In genomic region chr17:35515911-35516640, GRCm38 (mm10) we compare ENCODE assay signal across 8 mouse cellular contexts. TPM values are rescaled to one million over a fixed set of nuclear protein-coding genes. Genes with fewer than 3 reads are reported as not detected.
A peak's percentile ranks its signal among the peaks of the same experiment; 100 is the strongest.
DNase-seq lines count a peak whose midpoint lies in the region; ATAC-seq and TF ChIP-seq lines count a peak whose summit lies in the region.

No protein-coding gene starts in this region.

- H3K27me3 ChIP-seq in neural tube, embryonic 11.5 days (ENCODE audit: control insufficient read depth, insufficient read depth, low read length): no peaks in the 10 kb centered on the region
- peaks cover 6% of the 10 kb centered on the region; the same call in 1 of the 2 replicates for H3K27me3 ChIP-seq in hindbrain, embryonic 10.5 days (ENCODE audit: insufficient read depth, poor library complexity, severe bottlenecking)
- H3K27me3 ChIP-seq in limb, embryonic 15.5 days: no peaks in the 10 kb centered on the region
- no peaks in the 10 kb centered on the region for H3K27me3 ChIP-seq in midbrain, postnatal 0 days (ENCODE audit: insufficient read depth, low read length)

- 6% methylated on average over 25 of the region's 25 CpGs for WGBS in neural tube, embryonic 11.5 days
- 7% methylated on average over 25 of the region's 25 CpGs for WGBS in hindbrain, embryonic 10.5 days
- 5% methylated on average over 25 of the region's 25 CpGs for WGBS in limb, embryonic 15.5 days
- WGBS in midbrain, postnatal 0 days: 8% methylated on average over 25 of the region's 25 CpGs

- TF ChIP-seq POLR2A in cortical plate, adult 2 months (IDR thresholded peaks at IDR 0.05; ENCODE audit: extremely low read depth, insufficient read depth, low read length): no peak

- peak overlapping the region; percentile 56 for H3K4me3 ChIP-seq in neural tube, embryonic 11.5 days (ENCODE audit: low read depth, low read length)
- peak overlapping the region; percentile 52 for H3K4me3 ChIP-seq in cortical plate, adult 2 months (ENCODE audit: insufficient read depth, low read length)
- peak overlapping the region; percentile 71 for H3K4me3 ChIP-seq in hindbrain, embryonic 10.5 days
- peak overlapping the region; percentile 65 for H3K4me3 ChIP-seq in limb, embryonic 15.5 days
- H3K4me3 ChIP-seq in midbrain, postnatal 0 days (ENCODE audit: low read depth, low read length): peak overlapping the region; percentile 53

- peaks cover 6% of the 10 kb centered on the region for H3K4me1 ChIP-seq in neural tube, embryonic 11.5 days (ENCODE audit: control insufficient read depth, insufficient read depth, low read length)
- no peaks in the 10 kb centered on the region for H3K4me1 ChIP-seq in cortical plate, adult 2 months (ENCODE audit: control insufficient read depth, insufficient read depth, low read length)
- H3K4me1 ChIP-seq in hindbrain, embryonic 10.5 days (replicated peaks): peaks cover 42% of the 10 kb centered on the region
- peaks cover 38% of the 10 kb centered on the region for H3K4me1 ChIP-seq in limb, embryonic 15.5 days
- no peaks in the 10 kb centered on the region; the same call in 1 of the 2 replicates for H3K4me1 ChIP-seq in midbrain, postnatal 0 days (ENCODE audit: insufficient read depth, low read length)

- no peaks in the 10 kb centered on the region for H3K9me3 ChIP-seq in neural tube, embryonic 11.5 days (ENCODE audit: control insufficient read depth, low read length)
- H3K9me3 ChIP-seq in hindbrain, embryonic 10.5 days: no peaks in the 10 kb centered on the region
- H3K9me3 ChIP-seq in limb, embryonic 15.5 days: no peaks in the 10 kb centered on the region
- no peaks in the 10 kb centered on the region for H3K9me3 ChIP-seq in midbrain, postnatal 0 days (ENCODE audit: low read length)

- no peak for ATAC-seq in neural tube, embryonic 11.5 days (ENCODE audit: insufficient read depth, low FRiP score, low TSS enrichment)
- no peak for ATAC-seq in limb, embryonic 15.5 days (ENCODE audit: insufficient number of reproducible peaks, low FRiP score, low TSS enrichment, low read depth)
- ATAC-seq in midbrain, postnatal 0 days (ENCODE audit: low FRiP score): peak; percentile 58
- ATAC-seq in monocyte, adult 5-6 weeks (replicated peaks; ENCODE audit: insufficient number of reproducible peaks, low FRiP score, low TSS enrichment, poor library complexity, severe bottlenecking): no peak

- H3K4me2 ChIP-seq in neural tube, embryonic 11.5 days (ENCODE audit: low read depth): peak overlapping the region; percentile 72
- H3K4me2 ChIP-seq in limb, embryonic 15.5 days: peak overlapping the region; percentile 85
- H3K4me2 ChIP-seq in midbrain, postnatal 0 days (ENCODE audit: low read depth, low read length, poor library complexity, severe bottlenecking): peak overlapping the region; percentile 97

- H3K9ac ChIP-seq in neural tube, embryonic 11.5 days (ENCODE audit: low read length): peak overlapping the region; percentile 54
- peak overlapping the region; percentile 52 for H3K9ac ChIP-seq in limb, embryonic 15.5 days
- H3K9ac ChIP-seq in midbrain, postnatal 0 days (replicated peaks; ENCODE audit: low read length, poor library complexity, severe bottlenecking): peak overlapping the region; percentile 36; the same call in 1 of the 2 replicates

- DNase-seq in neural tube, embryonic 11.5 days (ENCODE audit: low spot score): peak; percentile 47
- no peak for DNase-seq in neural tube, embryonic 10.5 days (ENCODE audit: extremely low spot score, low spot score)
- DNase-seq in hindbrain, embryonic 10.5 days (ENCODE audit: low spot score): peak; percentile 53
- peak; percentile 27 for DNase-seq in midbrain, postnatal 0 days (ENCODE audit: low spot score)
- DNase-seq in spleen, postnatal 14 days (ENCODE audit: low spot score in 2 of 2): no peak

- TF ChIP-seq CTCF in cortical plate, adult 2 months (IDR thresholded peaks at IDR 0.05; ENCODE audit: extremely low read depth, insufficient read depth, low read length): no peak
- TF ChIP-seq CTCF in midbrain, postnatal 0 days (IDR thresholded peaks at IDR 0.05): no peak

- no peak overlapping the region for H3K27ac ChIP-seq in neural tube, embryonic 11.5 days (ENCODE audit: low read depth, low read length)
- H3K27ac ChIP-seq in cortical plate, adult 2 months (ENCODE audit: insufficient read depth, low read length): no peak overlapping the region
- H3K27ac ChIP-seq in hindbrain, embryonic 10.5 days: peak overlapping the region; percentile 88
- H3K27ac ChIP-seq in limb, embryonic 15.5 days: peak overlapping the region; percentile 43
- no peak overlapping the region for H3K27ac ChIP-seq in midbrain, postnatal 0 days (ENCODE audit: low read depth, low read length)

- H3K36me3 ChIP-seq in neural tube, embryonic 11.5 days (ENCODE audit: control insufficient read depth, insufficient read depth, low read length): no peaks in the 10 kb centered on the region
- H3K36me3 ChIP-seq in hindbrain, embryonic 10.5 days: peaks cover 26% of the 10 kb centered on the region
- peaks cover 21% of the 10 kb centered on the region for H3K36me3 ChIP-seq in limb, embryonic 15.5 days
- no peaks in the 10 kb centered on the region for H3K36me3 ChIP-seq in midbrain, postnatal 0 days (ENCODE audit: insufficient read depth, low read length)

RNA-seq across cellular contexts. Expression of gene Tcf19, which starts 0.5 kb away (rescaled TPM):
- 46.8 and 54.8 TPM in 2 replicates for polyA plus RNA-seq in neural tube, embryonic 11.5 days (2014; fragmentation: Nextera tagmentation; extraction: Ambion mirVana)
- polyA plus RNA-seq in cortical plate, adult 2 months (2012; rRNA removed): 10.3 and 11.9 TPM in 2 replicates
- polyA plus RNA-seq in hindbrain, embryonic 10.5 days (2016; fragmentation: Nextera tagmentation; extraction: Ambion mirVana): 54.5 and 57.0 TPM in 2 replicates
- 88.0 and 97.6 TPM in 2 replicates for polyA plus RNA-seq in limb, embryonic 15.5 days (2015; fragmentation: Nextera tagmentation; extraction: Ambion mirVana)
- total RNA-seq in midbrain, postnatal 0 days (2014; rRNA removed): 9.2 and 10.3 TPM in 2 replicates
- 4.5 and 4.7 TPM in 2 replicates for polyA plus RNA-seq in midbrain, postnatal 0 days (2015; fragmentation: Nextera tagmentation; extraction: Ambion mirVana)
- 0.29 to 3.3 TPM (median 2.4 TPM) in 3 replicates for total RNA-seq in monocyte, adult 5-6 weeks (2017)

RNA-seq across cellular contexts. Expression of gene Cchcr1, which starts 0.8 kb away (rescaled TPM):
- 9.4 and 10.3 TPM in 2 replicates for polyA plus RNA-seq in neural tube, embryonic 11.5 days (2014; fragmentation: Nextera tagmentation; extraction: Ambion mirVana)
- polyA plus RNA-seq in cortical plate, adult 2 months (2012; rRNA removed): 14.2 and 14.5 TPM in 2 replicates
- polyA plus RNA-seq in hindbrain, embryonic 10.5 days (2016; fragmentation: Nextera tagmentation; extraction: Ambion mirVana): 19.6 and 25.4 TPM in 2 replicates
- polyA plus RNA-seq in limb, embryonic 15.5 days (2015; fragmentation: Nextera tagmentation; extraction: Ambion mirVana): 18.0 and 18.1 TPM in 2 replicates
- total RNA-seq in midbrain, postnatal 0 days (2014; rRNA removed): 3.5 and 4.0 TPM in 2 replicates
- 1.9 and 2.1 TPM in 2 replicates for polyA plus RNA-seq in midbrain, postnatal 0 days (2015; fragmentation: Nextera tagmentation; extraction: Ambion mirVana)
- total RNA-seq in monocyte, adult 5-6 weeks (2017): 1.7 to 6.7 TPM (median 2.5 TPM) in 3 replicates

RNA-seq across cellular contexts. Expression of gene Pou5f1, which starts 10.3 kb away (rescaled TPM):
- polyA plus RNA-seq in neural tube, embryonic 11.5 days (2014; fragmentation: Nextera tagmentation; extraction: Ambion mirVana): not detected in 2 replicates
- polyA plus RNA-seq in cortical plate, adult 2 months (2012; rRNA removed): not detected in 2 replicates
- polyA plus RNA-seq in hindbrain, embryonic 10.5 days (2016; fragmentation: Nextera tagmentation; extraction: Ambion mirVana): not detected in 2 replicates
- not detected in 2 replicates for polyA plus RNA-seq in limb, embryonic 15.5 days (2015; fragmentation: Nextera tagmentation; extraction: Ambion mirVana)
- not detected in 2 replicates for total RNA-seq in midbrain, postnatal 0 days (2014; rRNA removed)
- not detected in 2 replicates for polyA plus RNA-seq in midbrain, postnatal 0 days (2015; fragmentation: Nextera tagmentation; extraction: Ambion mirVana)
- 0.58 TPM in 1 of 3 replicates, not detected in the others for total RNA-seq in monocyte, adult 5-6 weeks (2017)

RNA-seq across cellular contexts. Expression of gene Psors1c2, which starts 16.9 kb away (rescaled TPM):
- 0.85 and 0.89 TPM in 2 replicates for polyA plus RNA-seq in neural tube, embryonic 11.5 days (2014; fragmentation: Nextera tagmentation; extraction: Ambion mirVana)
- 1.1 and 1.2 TPM in 2 replicates for polyA plus RNA-seq in cortical plate, adult 2 months (2012; rRNA removed)
- 1.7 and 2.5 TPM in 2 replicates for polyA plus RNA-seq in hindbrain, embryonic 10.5 days (2016; fragmentation: Nextera tagmentation; extraction: Ambion mirVana)
- 1.3 and 1.8 TPM in 2 replicates for polyA plus RNA-seq in limb, embryonic 15.5 days (2015; fragmentation: Nextera tagmentation; extraction: Ambion mirVana)
- total RNA-seq in midbrain, postnatal 0 days (2014; rRNA removed): not detected in 2 replicates
- polyA plus RNA-seq in midbrain, postnatal 0 days (2015; fragmentation: Nextera tagmentation; extraction: Ambion mirVana): 0.43 TPM in 1 of 2 replicates, not detected in the other
- not detected in 3 replicates for total RNA-seq in monocyte, adult 5-6 weeks (2017)

RNA-seq across cellular contexts. Expression of gene Cdsn, which starts 35.9 kb away (rescaled TPM):
- 0.13 TPM in 1 of 2 replicates, not detected in the other for polyA plus RNA-seq in neural tube, embryonic 11.5 days (2014; fragmentation: Nextera tagmentation; extraction: Ambion mirVana)
- polyA plus RNA-seq in cortical plate, adult 2 months (2012; rRNA removed): 1.8 and 1.9 TPM in 2 replicates
- polyA plus RNA-seq in hindbrain, embryonic 10.5 days (2016; fragmentation: Nextera tagmentation; extraction: Ambion mirVana): 0.10 TPM in 1 of 2 replicates, not detected in the other
- polyA plus RNA-seq in limb, embryonic 15.5 days (2015; fragmentation: Nextera tagmentation; extraction: Ambion mirVana): 2.0 and 4.8 TPM in 2 replicates
- 1.2 TPM in 1 of 2 replicates, not detected in the other for total RNA-seq in midbrain, postnatal 0 days (2014; rRNA removed)
- polyA plus RNA-seq in midbrain, postnatal 0 days (2015; fragmentation: Nextera tagmentation; extraction: Ambion mirVana): 0.06 and 0.22 TPM in 2 replicates
- not detected in 3 replicates for total RNA-seq in monocyte, adult 5-6 weeks (2017)

Comparison
In these comparisons a context has a peak if more than half of its experiments do, and no peak if none do; other contexts are left out.
1. DNase-seq: peak in neural tube, embryonic 11.5 days (single experiment), hindbrain, embryonic 10.5 days (single experiment) and midbrain, postnatal 0 days (single experiment); none in neural tube, embryonic 10.5 days (single experiment) and spleen, postnatal 14 days (0 of 2).
2. H3K27ac ChIP-seq: peak in hindbrain, embryonic 10.5 days (single experiment) and limb, embryonic 15.5 days (single experiment); none in neural tube, embryonic 11.5 days (single experiment), cortical plate, adult 2 months (single experiment) and midbrain, postnatal 0 days (single experiment).
3. Peak in every context shown above with its lines, with median percentiles within 50 percentile points of each other: H3K4me2 ChIP-seq, H3K4me3 ChIP-seq and H3K9ac ChIP-seq.